Mouse (Mus musculus): ENCODE results near the gene Olfr736.

Olfr736 gene

GRCm38 (mm10) chr14:50380863-50381262 is at the start of gene Olfr736:
TSS of gene Olfr736 (plus strand) at chr14:50381163.
- no peak for DNase-seq

GRCm38 (mm10) chr14:50348796-50349195 is 32.2 kb upstream of the Olfr736 start, which contains the start of gene Olfr735:
TSS of gene Olfr735 (minus strand) at chr14:50348872.
- DNase-seq: no peak

GRCm38 (mm10) chr14:50352438-50352837 is 28.5 kb upstream of the Olfr736 start:
- peak in 1 of 2 experiments; percentile 4 for DNase-seq

- DNase-seq: no peak
Measured at GRCm38 (mm10) chr14:50356725-50357124, 24.2 kb upstream of the Olfr736 start.

- no peak for DNase-seq
Measured at GRCm38 (mm10) chr14:50357593-50357992, 23.4 kb upstream of the Olfr736 start, which contains the start of gene Tlr11. TSS of gene Tlr11 (plus strand) at chr14:50357914.

GRCm38 (mm10) chr14:50360480-50360879 is 20.5 kb upstream of the Olfr736 start:
- no peak for DNase-seq

GRCm38 (mm10) chr14:50363561-50363960 is 17.4 kb upstream of the Olfr736 start:
- no peak for DNase-seq

GRCm38 (mm10) chr14:50407268-50407667 is 26.3 kb downstream of the Olfr736 start, which contains the start of gene Olfr738:
TSS of gene Olfr738 (plus strand) at chr14:50407568.
- DNase-seq: no peak

GRCm38 (mm10) chr14:50418326-50418725 is 37.4 kb downstream of the Olfr736 start, which contains the start of gene Olfr739:
TSS of gene Olfr739 (plus strand) at chr14:50418626.
- no peak for DNase-seq

All from cerebellum, postnatal 25 days (tissue).